Mouse (Mus musculus) c-Kit-positive CD71-negative TER-119-negative erythroid progenitor cells, embryonic 14.5 days (primary cell): ENCODE results near the gene Hmg20b.

ENCODE experiments used
- DNase-seq: peaks from one replicate; pipeline ENCODE4 v3.0.0-alpha.2; 2013; ENCODE audit warnings: low read depth

The Hmg20b gene

DNA sequence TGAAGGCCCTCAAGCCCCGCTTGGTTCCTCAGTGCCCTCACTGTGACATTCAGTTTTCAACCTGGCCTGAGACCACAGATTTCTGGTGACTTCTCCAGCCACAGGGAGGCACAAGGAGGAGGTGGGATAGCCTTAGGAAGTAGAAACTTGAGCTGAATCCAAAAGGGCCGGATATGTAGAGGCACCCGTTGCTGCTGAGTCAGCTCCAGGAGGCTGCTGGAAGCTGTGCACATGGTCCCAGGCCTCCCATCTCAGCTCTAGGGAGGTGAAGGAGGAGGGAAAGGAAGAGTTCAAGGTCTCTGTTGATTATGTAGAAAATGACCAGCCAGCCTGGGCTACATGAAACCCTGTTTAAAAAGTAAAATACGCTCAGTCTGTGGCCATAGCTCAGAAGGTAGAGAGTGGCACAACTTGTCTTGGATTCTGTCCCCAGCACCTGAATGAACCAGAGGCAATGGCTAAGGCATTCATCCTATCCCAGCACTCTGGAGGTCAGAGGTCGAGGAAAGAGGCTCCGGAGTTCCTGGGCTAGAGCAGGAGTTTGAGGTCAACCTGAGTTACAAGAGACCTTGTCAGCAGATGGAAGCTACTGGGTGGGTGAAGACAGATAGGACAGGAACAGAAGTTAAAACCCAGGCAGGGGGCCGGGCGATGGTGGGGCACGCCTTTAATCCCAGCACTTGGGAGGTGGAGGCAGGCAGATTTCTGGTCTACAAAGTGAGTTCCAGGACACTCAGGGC is 4.6 kb upstream of the Hmg20b start:
- no peak for DNase-seq

- no peak for DNase-seq
Measured at GRCm38 (mm10) chr10:81351678-81352291, 1.5 kb upstream of the Hmg20b start.

DNA sequence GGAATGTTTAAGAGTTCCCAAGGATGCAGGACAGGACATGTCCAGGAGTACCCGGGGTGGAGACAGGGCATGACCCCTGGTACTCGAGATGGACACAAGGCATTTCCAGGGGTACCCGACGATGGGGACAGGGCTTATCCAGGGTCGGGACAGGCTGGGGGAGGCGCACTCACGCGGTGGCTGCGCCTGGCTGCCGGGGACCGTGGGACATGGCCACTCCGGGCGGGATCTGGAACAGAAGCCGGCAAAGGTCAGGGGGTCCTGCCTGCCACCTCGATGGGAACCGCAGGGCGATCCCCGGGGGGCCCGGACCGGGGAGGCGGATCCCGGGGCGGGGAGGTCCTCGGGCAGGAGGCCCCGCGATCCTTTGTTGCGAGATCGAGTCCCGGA is 324 bp downstream of the Hmg20b start:
- DNase-seq, result no peak

- no peak for DNase-seq
Measured at GRCm38 (mm10) chr10:81349146-81349545, 1.1 kb downstream of the Hmg20b start.

GRCm38 (mm10) chr10:81346453-81347067 is 3.7 kb downstream of the Hmg20b start:
- DNase-seq, result no peak

DNA sequence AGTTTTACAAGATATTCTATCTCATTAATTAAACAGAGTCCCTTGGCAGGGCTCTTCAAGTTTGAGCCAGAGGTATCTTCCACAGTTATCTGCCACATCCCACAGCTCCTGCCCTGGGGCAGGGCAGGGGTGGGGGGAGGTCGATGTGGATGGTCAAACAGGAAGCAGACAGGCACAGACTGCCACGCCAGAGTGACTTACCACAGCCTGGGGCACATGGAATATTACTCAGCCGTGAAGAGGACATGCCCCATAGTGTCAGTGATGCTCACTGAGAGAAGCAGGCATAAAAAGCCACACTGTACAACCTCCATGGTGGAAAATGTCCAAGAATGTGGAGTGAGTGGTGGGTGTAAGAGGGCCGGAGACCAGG is 5.1 kb downstream of the Hmg20b start:
- no peak for DNase-seq

GRCm38 (mm10) chr10:81344421-81345161 is 5.7 kb downstream of the Hmg20b start:
- DNase-seq, result no peak

- no peak for DNase-seq
Measured at GRCm38 (mm10) chr10:81342686-81343505, 7.4 kb downstream of the Hmg20b start, which contains the start of gene Gipc3. Gipc3 (minus strand) TSS chr10:81343266.

- no peak for DNase-seq
Measured at GRCm38 (mm10) chr10:81341333-81341949, 8.8 kb downstream of the Hmg20b start.

DNA sequence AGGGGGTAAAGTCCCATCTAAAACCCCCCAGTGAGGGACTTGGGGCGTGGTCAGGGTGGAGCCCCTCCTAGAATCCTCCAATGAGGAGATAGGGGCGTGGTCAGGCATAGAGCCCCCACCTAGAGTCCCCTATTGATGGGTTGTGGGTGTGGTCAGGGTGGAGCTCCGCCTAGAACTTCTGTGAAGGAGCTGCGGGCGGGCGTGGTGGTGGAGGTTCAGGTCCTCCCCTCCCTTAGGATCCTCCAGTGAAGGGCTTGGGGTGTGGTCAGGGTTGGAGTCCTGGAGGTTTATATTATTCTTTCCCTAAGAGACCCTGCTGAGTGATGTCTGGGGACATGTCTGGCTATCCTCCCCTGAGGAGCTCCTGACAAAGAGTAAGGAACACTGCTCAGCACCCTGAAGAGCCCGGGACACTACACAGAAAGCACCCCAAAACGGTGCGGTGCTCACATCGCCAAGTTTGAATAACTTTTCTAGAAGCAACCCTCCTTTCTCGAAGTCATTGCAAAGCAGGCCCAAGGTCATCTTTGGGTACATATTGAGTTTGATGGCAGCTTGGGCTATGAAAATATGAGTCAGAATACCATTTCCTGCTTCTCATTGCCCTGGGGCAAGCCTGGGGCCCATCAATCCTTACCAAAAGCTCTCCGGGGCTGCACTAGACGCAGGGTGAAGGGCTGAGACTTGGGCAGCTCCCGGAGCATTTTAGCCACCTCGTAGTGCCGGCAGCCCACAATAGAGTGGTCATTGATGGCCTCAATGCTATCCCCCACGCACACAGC is 9.5 kb downstream of the Hmg20b start:
- DNase-seq, result no peak

GRCm38 (mm10) chr10:81336558-81336957 is 13.7 kb downstream of the Hmg20b start:
- no peak for DNase-seq

GRCm38 (mm10) chr10:81335393-81336340 is 14.6 kb downstream of the Hmg20b start:
- DNase-seq, result no peak

DNA sequence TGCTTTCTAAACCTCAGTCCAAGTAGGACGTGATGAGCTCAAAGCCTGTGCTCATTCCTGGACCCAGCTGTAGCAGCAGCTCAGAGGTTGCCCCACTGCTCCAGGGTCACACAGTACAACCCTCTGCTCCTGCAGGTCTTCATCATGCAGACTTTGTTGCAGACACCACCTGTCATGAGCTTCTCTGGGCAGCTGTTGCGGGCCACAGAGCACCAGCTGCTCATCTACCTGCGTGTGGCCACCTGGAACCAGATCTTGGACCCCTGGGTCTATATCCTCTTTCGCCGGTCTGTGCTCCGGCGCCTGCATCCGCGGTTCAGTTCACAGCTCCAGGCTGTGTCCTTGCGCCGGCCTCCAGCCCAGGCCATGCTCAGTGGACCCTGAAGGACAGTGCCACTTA is 16.0 kb downstream of the Hmg20b start:
- no peak for DNase-seq

- DNase-seq, result no peak
Measured at GRCm38 (mm10) chr10:81332277-81332676, 18.0 kb downstream of the Hmg20b start.

DNA sequence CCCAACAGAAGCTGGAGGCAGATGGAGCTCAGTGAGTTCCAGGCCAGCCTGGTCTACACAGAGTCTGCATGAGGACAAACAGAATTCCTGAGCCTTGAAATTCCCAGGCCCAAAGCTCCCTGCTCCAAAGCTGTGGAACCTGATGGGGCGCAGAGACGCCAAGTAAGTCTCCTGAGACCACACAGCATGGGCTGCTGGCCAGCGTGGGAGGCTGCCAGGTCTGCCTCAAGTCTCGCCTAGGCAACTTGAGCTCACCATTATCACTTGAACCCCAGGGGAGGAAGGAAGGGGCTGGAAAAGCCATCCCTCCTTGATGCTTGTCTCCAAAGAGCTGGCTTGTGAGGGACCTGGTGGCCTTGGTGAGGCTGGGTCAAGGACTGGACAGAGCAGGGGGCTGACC is 20.3 kb downstream of the Hmg20b start:
- DNase-seq, result no peak

- DNase-seq, result no peak
Measured at GRCm38 (mm10) chr10:81329194-81329975, 20.9 kb downstream of the Hmg20b start.

DNA sequence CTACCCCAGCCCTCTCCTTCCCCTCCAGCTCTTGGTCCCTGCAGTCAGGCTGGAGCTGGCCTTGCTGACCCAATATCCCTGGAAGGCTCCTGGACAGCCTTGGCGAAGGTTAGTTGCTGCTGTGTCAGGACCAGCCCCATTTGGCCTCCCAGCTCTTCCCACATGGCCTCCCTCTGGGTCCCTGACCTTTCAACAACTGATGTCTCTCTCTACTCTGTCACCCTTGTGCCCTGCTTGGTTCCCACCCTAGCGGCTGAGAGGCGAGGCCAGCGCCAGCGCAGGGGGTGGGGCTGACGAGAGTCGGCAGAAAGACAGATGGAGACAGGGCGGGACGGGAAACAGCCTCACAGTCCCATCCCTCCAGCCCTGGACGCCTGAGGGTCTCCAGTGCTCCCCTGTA is 21.9 kb downstream of the Hmg20b start, which contains the start of gene Tbxa2r:
Tbxa2r (plus strand) TSS at position 346 of the 400 bp plus-strand sequence.
- DNase-seq, result no peak

DNA sequence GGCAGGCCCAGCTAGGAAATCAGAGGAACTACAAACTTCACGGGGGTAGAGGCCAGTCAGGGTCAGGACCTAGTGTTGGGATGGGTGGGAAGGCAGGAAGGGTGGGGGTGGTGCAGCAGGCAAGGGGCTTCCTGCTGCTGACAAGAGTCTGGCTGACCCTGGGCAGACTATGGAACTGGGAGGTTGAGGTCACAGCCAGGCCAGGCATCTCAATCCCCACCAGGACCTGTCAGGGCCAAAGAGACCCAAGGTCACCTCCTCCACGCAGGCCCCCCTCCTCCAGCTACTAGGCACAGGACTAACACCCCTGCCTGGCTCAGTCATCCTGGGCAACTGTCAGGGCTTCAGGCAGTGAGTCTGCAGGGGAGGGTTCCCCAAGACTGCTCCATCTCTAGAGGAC is 22.3 kb downstream of the Hmg20b start:
- DNase-seq, result no peak
